Mouse (Mus musculus): ENCODE measurements at regions not wholly inside any gene's neighbourhood (a gene's known extent, or its start where the extent isn't known, plus 50 kb on each side); places are given as distances from the start of the nearest gene placed in this dataset.

DNA sequence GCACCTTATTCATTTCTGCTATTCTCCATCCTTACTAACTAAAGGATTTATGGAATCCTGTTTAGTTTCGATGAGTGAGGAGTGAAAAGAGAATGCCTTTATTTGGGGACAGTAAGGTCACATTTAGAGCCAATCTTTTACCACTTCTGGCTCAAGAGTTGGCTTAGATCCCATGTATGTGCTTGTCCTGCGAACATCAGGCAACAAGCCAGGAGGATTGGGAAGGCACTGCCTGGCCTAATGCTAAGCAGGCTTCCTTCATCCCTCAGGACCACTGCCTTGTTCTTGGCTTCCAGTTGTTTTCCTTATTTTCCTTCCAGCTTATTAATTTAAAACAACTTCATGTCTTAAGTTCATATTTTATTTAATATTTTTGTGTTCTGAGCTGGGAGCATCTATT, 442.9 kb downstream of the Vgll3 start:
- DNase-seq (ENCODE audit: extremely low read depth, insufficient read length, low spot score) = peak; percentile 2

DNA sequence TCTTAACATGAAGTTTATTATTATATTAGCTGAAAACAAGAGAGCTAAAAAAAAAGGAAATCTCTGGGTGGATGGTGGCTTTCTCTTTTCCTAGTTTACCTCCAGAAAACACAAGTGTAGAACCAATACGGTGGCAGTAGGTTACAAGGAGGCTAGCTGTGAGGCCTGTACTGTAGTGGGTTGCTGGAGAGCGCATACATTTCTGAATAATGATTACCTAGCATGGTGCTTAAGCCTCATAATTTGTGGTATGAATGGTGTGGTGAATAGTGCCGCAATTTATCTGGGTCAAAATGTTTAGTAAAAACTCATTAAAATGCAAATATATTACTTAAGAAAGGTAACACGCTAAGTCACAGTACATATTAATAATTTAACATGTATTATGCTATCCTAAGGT, 453.9 kb downstream of the Vgll3 start:
- DNase-seq (ENCODE audit: extremely low read depth, insufficient read length, low spot score) = no peak

GRCm38 (mm10) chr16:66276635-66277034, 461.6 kb downstream of the Vgll3 start:
- DNase-seq (ENCODE audit: extremely low read depth, insufficient read length, low spot score) = no peak

All from 3134 (cell line).